Mouse (Mus musculus) olfactory bulb, adult 2 months (tissue): ENCODE measurements at regions not wholly inside any gene's neighbourhood (a gene's known extent, or its start where the extent isn't known, plus 50 kb on each side); places are given as distances from the start of the nearest gene placed in this dataset.

Experiments used
- CTCF ChIP-seq: fragments of 200-500 bp; IDR thresholded peaks from 2 replicates; pipeline ENCODE4 v1.5.1; 2012; ENCODE audit warnings: low read depth, mild to moderate bottlenecking, low read length, moderate library complexity; ENCODE audit not compliant: insufficient read depth
- POLR2A ChIP-seq: fragments of 200-500 bp; IDR thresholded peaks from 2 replicates; pipeline ENCODE4 v1.6.1; 2012; ENCODE audit warnings: mild to moderate bottlenecking, low read depth, low read length, moderate library complexity; ENCODE audit not compliant: insufficient read depth

DNA sequence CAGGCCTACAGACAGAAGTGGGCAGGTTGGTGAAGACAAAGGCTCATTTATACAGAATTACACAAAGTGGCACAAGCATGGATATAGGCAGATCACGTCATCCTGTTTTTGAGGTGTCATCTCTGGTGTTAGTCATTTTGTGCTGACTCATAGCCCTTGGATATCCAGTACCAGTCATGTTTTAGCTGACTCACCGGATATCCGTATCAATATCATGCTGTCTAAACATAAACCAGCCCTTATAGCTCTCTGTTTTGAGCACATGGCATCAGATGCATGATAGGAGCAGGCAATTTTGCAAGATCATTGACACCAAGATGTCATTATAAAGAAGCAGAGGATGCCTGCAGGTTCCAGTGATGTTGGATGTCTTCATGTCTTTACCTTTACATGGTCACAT is 97.5 kb upstream of the Mki67 start:
- no peak for TF ChIP-seq POLR2A
- no peak for TF ChIP-seq CTCF
